26 mouse cellular contexts compared by ENCODE assay signal in genomic region chr17:60966401-60966800, GRCm38 (mm10).
"Had no signal": no experiment of that assay in that cellular context is flagged by ENCODE, and none has a peak within 500 bp of the region (broad histone marks: within the 10 kb centered on the region; RNA-seq: fewer than 3 reads in every experiment).

No protein-coding gene starts in this region.

- H3K36me3 ChIP-seq: heart, embryonic 13.5 days; heart, embryonic 15.5 days; hindbrain, embryonic 10.5 days; hindbrain, embryonic 12.5 days; intestine, embryonic 15.5 days; limb, embryonic 12.5 days had no signal

- H3K4me3 ChIP-seq: heart, adult 2 months; heart, embryonic 13.5 days; heart, embryonic 15.5 days; hindbrain, embryonic 10.5 days; hindbrain, embryonic 12.5 days; intestine, embryonic 15.5 days; layer of hippocampus, adult 2 months; left cerebral cortex, adult 2 months; limb, embryonic 12.5 days had no signal

- DNase-seq: gastrocnemius, postnatal 14 days; gastrocnemius, postnatal 36 days; heart, adult 11 months; heart, adult 2 months; heart, postnatal 14 days; heart, postnatal 4 days; kidney, adult 18-20 months; kidney, adult 8-10 months; kidney, postnatal 10 days; kidney, postnatal 25 days; kidney, postnatal 4 days; left cerebral cortex, postnatal 4 days; liver had no signal

- H3K9ac ChIP-seq: heart, embryonic 13.5 days; heart, embryonic 15.5 days; hindbrain, embryonic 12.5 days; hindbrain, embryonic 14.5 days; intestine, embryonic 15.5 days; limb, embryonic 12.5 days had no signal

- H3K4me2 ChIP-seq: heart, embryonic 11.5 days; heart, embryonic 13.5 days; heart, embryonic 15.5 days; hindbrain, embryonic 12.5 days; hindbrain, embryonic 14.5 days; intestine, embryonic 15.5 days; limb, embryonic 12.5 days had no signal

- H3K4me1 ChIP-seq: heart, embryonic 13.5 days; heart, embryonic 15.5 days; hindbrain, embryonic 10.5 days; hindbrain, embryonic 12.5 days; intestine, embryonic 15.5 days; limb, embryonic 12.5 days had no signal

- H3K27me3 ChIP-seq: heart, embryonic 13.5 days; heart, embryonic 15.5 days; hindbrain, embryonic 12.5 days; intestine, embryonic 15.5 days; limb, embryonic 12.5 days had no signal

- H3K27ac ChIP-seq: heart, adult 2 months; heart, embryonic 13.5 days; heart, embryonic 15.5 days; hindbrain, embryonic 10.5 days; hindbrain, embryonic 12.5 days; hindbrain, embryonic 14.5 days; intestine, embryonic 15.5 days; layer of hippocampus, adult 2 months; left cerebral cortex, adult 2 months; limb, embryonic 12.5 days had no signal

- H3K9me3 ChIP-seq: heart, embryonic 13.5 days; heart, embryonic 15.5 days; hindbrain, embryonic 10.5 days; hindbrain, embryonic 12.5 days; intestine, embryonic 15.5 days; limb, embryonic 12.5 days had no signal

- ATAC-seq: hindbrain, embryonic 16.5 days; inflammation-experienced regulatory T-cells, adult 6 months; intestine, embryonic 15.5 days; intestine, postnatal 0 days had no signal
